Mouse (Mus musculus): ENCODE measurements around the gene Crebrf. TPM values are rescaled to one million over a fixed set of nuclear protein-coding genes. Genes with fewer than 3 reads are reported as not detected.

Crebrf gene
- 8.1 and 12.4 TPM in 2 replicates for polyA plus RNA-seq (2015; fragmentation: Nextera tagmentation; extraction: Ambion mirVana)

DNA sequence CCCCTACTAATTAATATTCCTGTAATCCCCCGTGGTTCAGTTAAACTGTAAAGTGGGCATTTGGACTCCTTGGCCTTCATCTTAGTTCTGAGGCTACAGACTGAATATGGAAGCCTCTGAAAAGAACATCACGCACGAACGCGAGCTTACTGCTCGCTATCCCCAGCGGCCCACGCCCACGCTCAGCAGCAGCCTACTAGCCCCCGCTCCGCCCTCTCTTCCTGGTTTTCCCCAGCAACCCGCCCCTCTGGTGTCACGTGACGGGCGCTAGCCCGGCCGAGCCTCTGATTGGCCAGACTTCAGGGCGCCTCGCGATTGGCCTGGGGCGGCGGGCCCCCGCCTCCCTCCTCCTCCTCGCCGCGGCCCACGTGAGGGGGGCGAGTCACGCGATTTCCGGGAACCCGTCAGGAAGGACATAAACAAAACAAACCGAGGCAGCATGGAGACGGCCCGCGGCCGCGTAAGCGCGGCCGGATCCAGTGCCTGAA is at the start of gene Crebrf:
Crebrf (plus strand) TSS at position 380 of the 488 bp plus-strand sequence.

DNA sequence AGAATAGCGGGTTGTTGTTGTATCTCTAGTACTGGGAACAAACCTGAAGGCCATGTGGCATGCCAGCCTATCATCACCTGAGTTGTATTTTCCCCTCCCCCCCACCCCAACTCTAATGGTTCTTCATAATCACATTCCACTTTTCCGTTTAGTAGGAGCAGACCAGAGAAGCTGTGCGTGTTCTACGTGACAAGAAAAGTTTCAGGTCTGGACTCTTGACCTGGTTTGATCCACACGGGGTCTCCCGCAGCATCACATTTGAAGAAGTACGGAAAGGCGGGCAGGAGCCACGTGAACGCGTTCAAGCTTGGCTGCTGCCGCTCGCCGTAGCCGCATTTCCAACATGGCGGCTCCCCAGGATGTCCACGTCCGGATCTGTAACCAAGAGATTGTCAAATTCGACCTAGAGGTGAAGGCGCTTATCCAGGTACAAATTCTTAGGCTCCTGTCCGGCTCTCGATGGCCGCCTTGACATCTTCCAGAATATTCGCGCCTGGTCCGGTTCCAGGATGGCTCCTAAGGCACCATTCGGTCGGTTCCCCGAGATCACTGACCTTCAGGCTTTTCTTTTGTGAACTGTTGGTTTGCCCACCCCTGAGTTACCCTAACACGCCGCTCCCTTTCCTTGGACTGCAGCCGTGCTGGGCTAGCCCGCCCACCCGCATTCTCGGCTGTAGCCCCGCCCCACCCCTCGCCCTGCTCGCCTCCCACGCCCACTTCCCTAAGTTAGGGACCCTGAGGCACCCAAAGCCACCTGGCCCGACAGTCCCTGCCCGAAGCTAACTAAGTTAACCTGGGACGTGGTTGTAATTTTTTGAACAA is 65.5 kb downstream of the Crebrf start, which contains the start of gene Bnip1:
Bnip1 (plus strand) TSS at position 317 of the 822 bp plus-strand sequence.

Other genes with a start within 250 kb of the Crebrf start
- 22.7 and 26.0 TPM in 2 replicates for gene Ergic1, start 154.2 kb upstream of the Crebrf start, polyA plus RNA-seq (2015; fragmentation: Nextera tagmentation; extraction: Ambion mirVana)
- gene Dusp1, start 153.5 kb upstream of the Crebrf start, polyA plus RNA-seq (2015; fragmentation: Nextera tagmentation; extraction: Ambion mirVana) = 20.8 and 26.6 TPM in 2 replicates
- gene Atp6v0e, start 52.4 kb upstream of the Crebrf start, polyA plus RNA-seq (2015; fragmentation: Nextera tagmentation; extraction: Ambion mirVana) = 222 and 239 TPM in 2 replicates
- 30.0 and 31.9 TPM in 2 replicates for gene Bnip1, start 65.4 kb downstream of the Crebrf start, polyA plus RNA-seq (2015; fragmentation: Nextera tagmentation; extraction: Ambion mirVana)
- 17.3 and 23.7 TPM in 2 replicates for gene Nkx2-5, start 129.4 kb downstream of the Crebrf start, polyA plus RNA-seq (2015; fragmentation: Nextera tagmentation; extraction: Ambion mirVana)
- 8.2 and 8.5 TPM in 2 replicates for gene Kifc5b, start 201.4 kb downstream of the Crebrf start, polyA plus RNA-seq (2015; fragmentation: Nextera tagmentation; extraction: Ambion mirVana)
- gene Phf1, start 217.4 kb downstream of the Crebrf start, polyA plus RNA-seq (2015; fragmentation: Nextera tagmentation; extraction: Ambion mirVana) = 5.8 and 7.9 TPM in 2 replicates
- gene Cuta, start 223.9 kb downstream of the Crebrf start, polyA plus RNA-seq (2015; fragmentation: Nextera tagmentation; extraction: Ambion mirVana) = 139 and 150 TPM in 2 replicates
- gene Syngap1, start 225.6 kb downstream of the Crebrf start, polyA plus RNA-seq (2015; fragmentation: Nextera tagmentation; extraction: Ambion mirVana) = 1.1 and 1.9 TPM in 2 replicates